Mouse (Mus musculus) kidney, postnatal 25 days (tissue): Measurements from ENCODE around the gene Fdxr.

ENCODE experiments used
- DNase-seq, 2 experiments: peaks; one replicate each; pipeline ENCODE4 v3.0.0; 2021; ENCODE audit warnings: mixed read lengths in 2 of 2

The Fdxr gene

GRCm38 (mm10) chr11:115276780-115277603, at the start of gene Fdxr:
Gene Fdxr (minus strand): TSS chr11:115277050.
- peak; percentile 99 for DNase-seq

- DNase-seq, result no peak
These were observed 46.5 kb upstream of the Fdxr start for GRCm38 (mm10) chr11:115323354-115323753.

GRCm38 (mm10) chr11:115321906-115322693, 45.2 kb upstream of the Fdxr start, which contains the start of gene Ush1g:
Gene Ush1g (minus strand): TSS chr11:115322041.
- DNase-seq, result peak; percentile 66 to 72

- DNase-seq, result peak in 1 of 2 experiments; percentile 29
These were observed 43.0 kb upstream of the Fdxr start for GRCm38 (mm10) chr11:115319704-115320383.

GRCm38 (mm10) chr11:115318245-115319027, 41.6 kb upstream of the Fdxr start:
- peak in 1 of 2 experiments; percentile 48 for DNase-seq

- peak in 1 of 2 experiments; percentile 37 for DNase-seq
These were observed 40.4 kb upstream of the Fdxr start for GRCm38 (mm10) chr11:115317204-115317603.

- DNase-seq, result no peak
These were observed 37.4 kb upstream of the Fdxr start for GRCm38 (mm10) chr11:115314249-115314648.

GRCm38 (mm10) chr11:115308781-115309180, 31.9 kb upstream of the Fdxr start:
- DNase-seq, result no peak

- peak in 1 of 2 experiments; percentile 31 for DNase-seq
These were observed 30.0 kb upstream of the Fdxr start, which contains the start of gene Otop2 for GRCm38 (mm10) chr11:115306863-115307262. Gene Otop2 (plus strand): TSS chr11:115307163.

GRCm38 (mm10) chr11:115303167-115303566, 26.3 kb upstream of the Fdxr start:
- no peak for DNase-seq

- DNase-seq, result no peak
These were observed 24.5 kb upstream of the Fdxr start for GRCm38 (mm10) chr11:115301351-115301750.

GRCm38 (mm10) chr11:115300745-115301144, 23.9 kb upstream of the Fdxr start:
- no peak for DNase-seq

- DNase-seq, result no peak
These were observed 21.3 kb upstream of the Fdxr start for GRCm38 (mm10) chr11:115298160-115298559.

- DNase-seq, result peak; percentile 73 to 88
These were observed 20.5 kb upstream of the Fdxr start, which contains the start of gene Fads6 for GRCm38 (mm10) chr11:115297214-115297826. Gene Fads6 (minus strand): TSS chr11:115297663.

GRCm38 (mm10) chr11:115296471-115297210, 19.8 kb upstream of the Fdxr start:
- DNase-seq, result peak; percentile 39 to 65

- DNase-seq, result no peak
These were observed 19.1 kb upstream of the Fdxr start for GRCm38 (mm10) chr11:115295939-115296338.

- DNase-seq, result peak; percentile 34 to 72
These were observed 16.0 kb upstream of the Fdxr start for GRCm38 (mm10) chr11:115292631-115293375.

- DNase-seq, result no peak
These were observed 14.7 kb upstream of the Fdxr start for GRCm38 (mm10) chr11:115291503-115291902.

- peak; percentile 75 to 82 for DNase-seq
These were observed 14.1 kb upstream of the Fdxr start for GRCm38 (mm10) chr11:115290919-115291318.

- DNase-seq, result no peak
These were observed 13.5 kb upstream of the Fdxr start for GRCm38 (mm10) chr11:115290314-115290713.
